Mouse (Mus musculus): ENCODE measurements around the gene Commd3. TPM values are rescaled to one million over a fixed set of nuclear protein-coding genes. Genes with fewer than 3 reads are reported as not detected.

Gene Commd3
- total and polyA plus RNA-seq, 2 experiments, result 80.1 to 127 TPM

- peaks cover 27% of the 10 kb centered on the region for H3K27me3 ChIP-seq (ENCODE audit: control insufficient read depth, insufficient read depth, low read length)
- no peak for DNase-seq (ENCODE audit: extremely low read depth, low read depth, low spot score)
- no peak overlapping the region for H3K27ac ChIP-seq (replicated peaks; ENCODE audit: insufficient read depth, low read depth, low read length)
- 26% methylated on average over 7 of the region's 7 CpGs for WGBS
- no peaks in the 10 kb centered on the region for H3K36me3 ChIP-seq (ENCODE audit: control insufficient read depth, insufficient read depth, low read length)
- H3K4me3 ChIP-seq (ENCODE audit: insufficient read depth, low read depth, low read length), result no peak overlapping the region
- no peaks in the 10 kb centered on the region; the same call in 1 of the 2 replicates for H3K4me1 ChIP-seq (ENCODE audit: control insufficient read depth, insufficient read depth, low read length)
- no peaks in the 10 kb centered on the region for H3K79me2 ChIP-seq (ENCODE audit: control insufficient read depth, insufficient read depth, low read length)
- TF ChIP-seq POLR2A (IDR thresholded peaks at IDR 0.05; ENCODE audit: extremely low read depth, insufficient read depth, low read length), result no peak
- TF ChIP-seq CTCF (IDR thresholded peaks at IDR 0.05; ENCODE audit: low read depth, low read length), result no peak
- no peak overlapping the region for H3K9ac ChIP-seq (ENCODE audit: low read depth, low read length)
Measured at GRCm38 (mm10) chr2:18695629-18696150, 23.5 kb downstream of the Commd3 start.

GRCm38 (mm10) chr2:18697591-18698244 lies 25.5 kb downstream of the Commd3 start:
- H3K4me1 ChIP-seq (ENCODE audit: control insufficient read depth, insufficient read depth, low read length), result no peaks in the 10 kb centered on the region; the same call in 1 of the 2 replicates
- H3K36me3 ChIP-seq (ENCODE audit: control insufficient read depth, insufficient read depth, low read length), result no peaks in the 10 kb centered on the region

GRCm38 (mm10) chr2:18698663-18699385 lies 26.6 kb downstream of the Commd3 start:
- no peaks in the 10 kb centered on the region for H3K36me3 ChIP-seq (ENCODE audit: control insufficient read depth, insufficient read depth, low read length)
- peaks cover 28% of the 10 kb centered on the region for H3K27me3 ChIP-seq (ENCODE audit: control insufficient read depth, insufficient read depth, low read length)
- H3K4me3 ChIP-seq (ENCODE audit: insufficient read depth, low read depth, low read length), result no peak overlapping the region
- no peak overlapping the region for H3K27ac ChIP-seq (replicated peaks; ENCODE audit: insufficient read depth, low read depth, low read length)
- no peak for TF ChIP-seq CTCF (IDR thresholded peaks at IDR 0.05; ENCODE audit: low read depth, low read length)
- TF ChIP-seq POLR2A (IDR thresholded peaks at IDR 0.05; ENCODE audit: extremely low read depth, insufficient read depth, low read length), result no peak
- no peak overlapping the region for H3K9ac ChIP-seq (ENCODE audit: low read depth, low read length)
- no peaks in the 10 kb centered on the region for H3K4me1 ChIP-seq (ENCODE audit: control insufficient read depth, insufficient read depth, low read length)
- 4% methylated on average over 56 of the region's 56 CpGs for WGBS
- DNase-seq (ENCODE audit: extremely low read depth, low read depth, low spot score), result no peak
- no peaks in the 10 kb centered on the region for H3K79me2 ChIP-seq (ENCODE audit: control insufficient read depth, insufficient read depth, low read length)

More at GRCm38 (mm10) chr2:18697591-18698244, 25.5 kb downstream of the Commd3 start:
- DNase-seq (ENCODE audit: extremely low read depth, low read depth, low spot score), result no peak
- no peak for TF ChIP-seq CTCF (IDR thresholded peaks at IDR 0.05; ENCODE audit: low read depth, low read length)
- no peak for TF ChIP-seq POLR2A (IDR thresholded peaks at IDR 0.05; ENCODE audit: extremely low read depth, insufficient read depth, low read length)
- WGBS, result 15% methylated on average over 4 of the region's 4 CpGs
- Histone ChIP-seq H3K27ac (replicated peaks; ENCODE audit: insufficient read depth, low read depth, low read length) (no peak overlapping the region), H3K27me3 (ENCODE audit: control insufficient read depth, insufficient read depth, low read length) (peaks cover 28% of the 10 kb centered on the region), H3K4me3 (ENCODE audit: insufficient read depth, low read depth, low read length) (no peak overlapping the region), H3K79me2 (ENCODE audit: control insufficient read depth, insufficient read depth, low read length) (no peaks in the 10 kb centered on the region), H3K9ac (ENCODE audit: low read depth, low read length) (no peak overlapping the region)

- Histone ChIP-seq H3K27me3 (ENCODE audit: control insufficient read depth, insufficient read depth, low read length) (peaks cover 28% of the 10 kb centered on the region), H3K79me2 (ENCODE audit: control insufficient read depth, insufficient read depth, low read length) (no peaks in the 10 kb centered on the region), H3K27ac (replicated peaks; ENCODE audit: insufficient read depth, low read depth, low read length) (no peak overlapping the region), H3K36me3 (ENCODE audit: control insufficient read depth, insufficient read depth, low read length) (no peaks in the 10 kb centered on the region), H3K9ac (ENCODE audit: low read depth, low read length) (no peak overlapping the region), H3K4me1 (ENCODE audit: control insufficient read depth, insufficient read depth, low read length) (no peaks in the 10 kb centered on the region), H3K4me3 (ENCODE audit: insufficient read depth, low read depth, low read length) (no peak overlapping the region)
- no peak for DNase-seq (ENCODE audit: extremely low read depth, low read depth, low spot score)
- TF ChIP-seq CTCF (IDR thresholded peaks at IDR 0.05; ENCODE audit: low read depth, low read length), result no peak
- no peak for TF ChIP-seq POLR2A (IDR thresholded peaks at IDR 0.05; ENCODE audit: extremely low read depth, insufficient read depth, low read length)
- 3% methylated on average over 11 of the region's 11 CpGs for WGBS
Measured at GRCm38 (mm10) chr2:18699401-18699990, 27.3 kb downstream of the Commd3 start.

GRCm38 (mm10) chr2:18710356-18710755 lies 38.2 kb downstream of the Commd3 start:
- 58% methylated on average over 3 of the region's 3 CpGs for WGBS
- Histone ChIP-seq H3K9ac (ENCODE audit: low read depth, low read length) (no peak overlapping the region), H3K4me3 (ENCODE audit: insufficient read depth, low read depth, low read length) (no peak overlapping the region), H3K27me3 (ENCODE audit: control insufficient read depth, insufficient read depth, low read length) (peaks cover 3% of the 10 kb centered on the region; the same call in 1 of the 2 replicates), H3K27ac (replicated peaks; ENCODE audit: insufficient read depth, low read depth, low read length) (no peak overlapping the region), H3K79me2 (ENCODE audit: control insufficient read depth, insufficient read depth, low read length) (no peaks in the 10 kb centered on the region), H3K4me1 (ENCODE audit: control insufficient read depth, insufficient read depth, low read length) (no peaks in the 10 kb centered on the region), H3K36me3 (ENCODE audit: control insufficient read depth, insufficient read depth, low read length) (no peaks in the 10 kb centered on the region)
- TF ChIP-seq CTCF (IDR thresholded peaks at IDR 0.05; ENCODE audit: low read depth, low read length) (no peak), POLR2A (IDR thresholded peaks at IDR 0.05; ENCODE audit: extremely low read depth, insufficient read depth, low read length) (no peak)
- DNase-seq (ENCODE audit: extremely low read depth, low read depth, low spot score), result no peak
